Mouse (Mus musculus): ENCODE measurements around the gene Sh3kbp1.

Gene Sh3kbp1

DNA sequence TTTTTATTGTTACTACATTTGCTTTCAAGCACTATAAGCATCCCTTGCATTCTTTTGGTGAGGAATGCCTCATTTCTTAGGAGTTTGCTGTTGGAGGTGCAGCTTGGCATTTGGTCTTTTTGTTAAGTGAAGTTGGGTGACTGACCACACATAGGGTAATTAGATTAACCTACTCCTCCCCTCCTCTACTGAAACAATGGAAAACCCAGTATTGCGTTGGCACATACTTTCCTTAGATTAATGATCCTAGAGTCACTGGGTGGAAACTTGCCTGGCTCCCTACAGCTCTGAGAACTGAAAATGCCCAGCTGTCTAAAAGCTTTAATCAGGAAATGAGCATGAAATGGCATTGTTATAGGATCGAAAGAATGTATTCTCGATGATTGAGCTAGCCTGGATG lies 117.5 kb downstream of the Sh3kbp1 start:
- DNase-seq, result no peak

DNA sequence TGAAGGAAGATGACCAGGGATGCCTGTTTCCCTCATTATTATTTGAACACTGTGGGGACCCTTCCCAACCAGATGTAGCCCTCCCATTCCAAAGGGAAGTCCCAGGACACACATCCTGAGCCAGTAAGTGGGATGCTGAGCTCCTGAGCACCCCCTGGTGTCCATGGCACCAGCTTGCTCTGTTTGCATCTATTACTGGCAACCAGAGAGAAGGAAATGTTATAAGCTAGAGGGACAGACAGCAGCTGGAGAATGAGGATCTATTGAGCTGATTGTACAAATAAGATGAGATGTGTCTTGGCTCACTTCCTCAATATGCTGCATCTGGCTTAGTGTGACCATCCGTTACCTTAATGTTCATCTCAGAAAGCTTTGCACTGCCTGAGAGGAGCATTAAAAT lies 124.8 kb downstream of the Sh3kbp1 start:
- no peak for DNase-seq

DNA sequence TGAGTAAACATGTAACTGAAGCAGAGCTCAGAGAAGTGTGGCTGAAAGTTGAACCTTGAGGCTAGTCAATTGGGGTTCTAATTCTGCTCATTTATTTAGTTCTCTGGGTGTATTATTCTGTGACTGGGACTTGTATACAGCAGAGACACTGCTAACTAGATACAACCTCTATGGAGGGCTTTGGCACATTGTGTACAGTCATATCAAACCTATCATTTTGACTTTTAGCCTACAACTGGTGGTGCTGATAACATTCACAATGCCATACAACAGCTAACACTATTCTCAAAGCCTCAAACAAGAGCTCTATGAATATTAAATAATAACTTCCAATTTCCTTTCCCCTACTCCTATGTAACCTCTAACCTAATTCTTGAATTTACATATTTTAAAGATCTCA lies 129.2 kb downstream of the Sh3kbp1 start:
- no peak for DNase-seq

DNA sequence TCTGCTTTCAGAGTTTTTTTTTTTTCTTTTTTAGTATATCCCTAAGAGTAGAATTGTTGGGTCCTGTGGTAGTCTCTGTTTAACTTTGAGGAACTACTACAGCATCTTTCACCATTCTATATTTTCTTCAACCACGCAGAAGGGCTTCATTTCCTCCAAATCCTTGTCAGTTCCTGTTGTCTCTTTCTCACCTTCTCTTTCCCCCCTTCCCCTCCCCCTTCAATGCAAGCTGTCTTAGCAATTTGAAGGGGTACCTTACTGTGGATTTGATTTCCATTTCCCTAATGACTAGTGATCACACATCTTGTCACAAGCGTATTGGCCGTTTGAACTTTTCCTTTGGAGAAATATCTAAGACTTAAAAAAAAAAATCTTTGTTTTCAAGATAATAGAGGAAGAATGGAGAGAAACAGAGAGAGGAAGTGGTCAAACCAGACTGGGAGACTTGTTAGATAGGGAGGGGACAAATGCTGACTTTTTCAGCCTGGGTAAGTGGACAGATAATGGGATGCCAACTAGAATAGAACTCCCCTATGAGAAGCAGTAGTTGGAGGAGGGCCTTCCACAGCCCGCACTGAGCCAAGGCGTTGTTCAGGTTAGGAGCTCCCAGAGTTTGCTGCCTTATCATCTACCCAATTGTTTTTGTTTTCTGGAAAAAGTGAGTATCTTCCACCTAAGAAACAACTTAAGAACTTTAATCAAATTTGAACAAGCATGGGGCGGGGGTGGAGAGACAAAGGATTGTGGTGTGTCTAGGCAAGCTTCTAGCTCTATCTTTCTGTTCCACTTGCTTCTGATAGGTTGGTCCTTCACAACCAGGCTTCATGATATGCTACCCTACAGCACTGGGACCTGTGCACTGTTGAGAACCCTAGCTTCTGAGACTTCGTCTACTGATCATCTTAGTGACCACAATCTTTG lies 130.1 kb downstream of the Sh3kbp1 start:
- no peak for DNase-seq

DNA sequence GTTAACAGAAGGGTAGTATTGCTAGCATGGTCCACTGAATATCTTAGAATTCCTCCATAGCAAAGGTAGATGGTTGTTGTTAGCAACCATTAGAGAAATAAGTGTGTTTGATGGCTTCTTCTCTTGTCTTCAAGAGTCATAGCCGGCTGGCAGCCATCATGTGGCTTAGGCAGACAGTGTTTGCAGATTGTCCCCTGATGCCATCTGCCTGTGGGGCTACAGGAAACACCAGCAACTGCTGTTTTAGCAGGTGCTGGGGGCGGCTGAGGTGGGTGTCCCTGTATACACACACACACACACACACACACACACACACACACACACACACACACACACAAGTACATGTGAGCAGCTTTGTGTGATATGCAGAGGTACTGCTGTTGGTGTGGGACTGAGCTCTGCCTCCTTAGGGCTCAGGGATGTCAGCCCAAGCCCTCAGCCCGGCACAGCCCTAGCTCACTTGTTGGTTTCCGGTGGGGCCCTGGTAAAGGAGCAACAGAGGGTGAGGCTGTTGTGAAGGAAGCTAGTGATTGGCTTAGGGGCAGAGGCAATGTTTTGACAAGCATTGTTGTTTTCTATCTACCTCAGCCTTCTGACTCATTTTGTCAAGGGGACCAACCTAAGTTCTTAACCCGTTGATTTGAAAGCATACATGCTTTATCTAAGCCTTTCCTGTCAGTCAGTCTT lies 130.9 kb downstream of the Sh3kbp1 start:
- no peak for DNase-seq

DNA sequence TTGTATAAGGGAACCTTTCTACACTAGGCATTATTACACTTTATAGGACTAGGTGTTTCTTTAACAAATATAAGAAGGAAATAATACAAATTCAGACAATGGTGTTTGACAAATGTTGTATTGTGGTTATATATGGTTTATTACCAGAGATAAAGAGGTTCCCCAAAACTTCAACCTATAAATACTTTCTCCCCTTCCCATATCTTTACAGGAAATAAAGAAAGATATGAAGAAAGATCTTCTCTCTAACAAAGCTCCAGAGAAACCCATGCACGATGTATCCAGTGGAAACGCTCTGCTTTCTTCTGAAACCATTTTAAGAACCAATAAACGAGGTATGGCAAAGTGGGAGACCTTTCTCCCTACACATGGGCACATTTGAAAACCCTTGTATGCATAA lies 136.7 kb downstream of the Sh3kbp1 start:
- no peak for DNase-seq

DNA sequence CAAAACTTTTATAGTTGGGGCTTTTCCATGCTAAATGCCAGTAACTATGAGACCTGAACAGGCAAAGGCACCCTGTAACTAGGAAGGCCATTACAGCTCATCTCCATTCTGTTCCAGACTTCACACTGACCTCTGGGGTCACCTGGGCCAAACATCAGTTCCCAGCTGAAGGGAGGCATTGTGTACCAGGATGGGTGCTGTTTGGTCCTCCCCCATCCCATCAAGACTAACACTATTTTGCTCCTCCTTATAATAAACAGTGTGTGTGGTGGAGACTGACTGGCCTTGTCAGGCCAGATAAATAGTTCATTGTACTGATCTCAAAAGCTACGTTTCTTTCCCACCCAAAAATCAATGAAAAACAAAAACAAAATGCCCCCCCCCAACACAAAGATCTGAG lies 138.8 kb downstream of the Sh3kbp1 start:
- DNase-seq, result no peak

DNA sequence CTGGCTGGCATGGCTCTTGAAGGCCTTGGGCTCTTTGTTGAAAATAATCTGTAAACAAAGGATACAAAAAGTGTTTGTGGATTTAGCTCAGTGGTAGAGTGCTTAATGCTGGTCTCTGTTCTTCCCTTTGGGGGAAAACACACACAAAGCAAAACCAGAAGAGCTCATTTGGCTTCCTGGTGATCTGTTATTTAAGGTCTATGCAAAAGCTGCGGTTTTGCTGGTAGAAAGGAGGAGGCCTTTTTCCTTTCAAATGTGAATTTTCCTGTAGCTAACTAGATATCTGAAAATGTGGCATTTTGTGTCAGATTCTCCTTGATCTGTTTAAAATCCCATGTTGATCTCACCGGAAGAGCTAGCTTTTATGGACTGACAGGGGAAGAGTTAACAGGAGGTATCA lies 141.9 kb downstream of the Sh3kbp1 start:
- no peak for DNase-seq

DNA sequence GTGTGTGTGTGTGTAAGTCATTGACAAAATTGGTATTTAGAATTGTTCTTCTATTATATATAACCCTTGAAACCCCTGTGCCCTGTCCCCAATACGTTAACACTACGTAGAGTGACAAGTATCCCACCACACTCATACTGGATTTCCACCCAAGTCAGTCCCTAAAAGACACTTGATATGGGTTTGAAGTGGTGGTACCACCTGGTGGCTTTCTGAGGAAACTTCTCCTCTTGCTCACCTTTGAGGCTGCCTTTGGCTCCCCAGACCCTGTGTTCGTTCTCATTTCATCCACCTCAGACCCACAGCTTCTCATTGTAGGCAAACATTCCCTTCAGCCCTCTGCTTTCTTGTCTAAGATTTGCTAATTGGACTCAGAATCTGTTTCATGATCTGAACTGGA lies 142.7 kb downstream of the Sh3kbp1 start:
- no peak for DNase-seq

DNA sequence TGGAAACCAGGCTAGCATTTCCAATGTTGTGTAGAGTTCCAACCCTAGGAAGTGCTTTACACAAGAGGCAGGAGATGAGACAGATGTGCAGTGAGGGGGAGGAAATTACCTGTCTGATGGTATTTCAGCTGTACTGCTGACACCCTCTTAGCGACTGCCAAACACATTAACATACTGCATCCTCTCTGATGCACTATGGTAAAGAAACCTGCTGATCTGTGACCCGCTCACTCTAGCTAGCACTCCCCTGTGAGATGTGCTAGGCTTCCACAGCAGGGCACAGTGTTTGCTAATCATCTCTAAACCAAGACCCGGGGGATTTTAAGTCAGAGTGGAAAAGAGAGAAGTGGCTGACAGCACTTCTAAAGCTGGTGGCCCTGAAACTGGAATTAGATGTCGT lies 145.1 kb downstream of the Sh3kbp1 start:
- no peak for DNase-seq

DNA sequence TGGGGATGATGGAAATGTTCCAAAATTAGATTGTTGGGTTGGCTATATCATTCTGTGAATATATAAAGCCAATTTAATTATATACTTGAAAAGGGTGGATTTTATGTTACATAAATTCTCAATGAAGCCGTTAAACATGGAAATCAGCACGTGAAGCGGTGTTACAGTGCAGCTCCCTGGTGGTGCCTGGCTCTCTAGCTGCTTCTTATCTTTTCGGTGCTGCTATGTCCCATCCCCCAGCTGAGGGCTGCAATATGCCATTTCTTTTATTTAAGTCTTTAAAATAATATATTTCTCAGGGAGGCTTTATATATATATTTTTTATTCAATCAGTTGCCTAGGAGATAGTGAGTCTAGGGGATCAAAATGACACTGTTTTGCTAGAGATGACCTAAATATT lies 148.0 kb downstream of the Sh3kbp1 start:
- DNase-seq, result no peak

DNA sequence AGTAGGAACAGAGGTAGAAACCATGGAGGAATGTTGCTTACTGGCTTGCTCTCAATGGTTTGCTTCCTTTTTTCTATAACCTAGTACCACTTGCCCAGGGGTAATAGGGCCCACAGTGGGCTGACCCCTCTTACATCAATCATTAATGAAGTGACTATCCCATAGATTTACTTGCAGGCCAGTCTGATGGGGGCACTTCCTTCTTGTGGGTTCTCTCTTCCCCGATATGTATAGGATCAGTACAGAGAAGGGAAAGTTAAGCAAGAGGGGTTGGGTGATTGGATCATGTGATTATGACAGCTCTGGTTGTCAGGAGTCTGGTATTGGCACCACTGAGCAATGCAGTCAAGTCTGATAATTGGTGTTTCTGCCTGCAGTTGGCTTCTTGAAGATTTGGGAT lies 151.7 kb downstream of the Sh3kbp1 start:
- no peak for DNase-seq

DNA sequence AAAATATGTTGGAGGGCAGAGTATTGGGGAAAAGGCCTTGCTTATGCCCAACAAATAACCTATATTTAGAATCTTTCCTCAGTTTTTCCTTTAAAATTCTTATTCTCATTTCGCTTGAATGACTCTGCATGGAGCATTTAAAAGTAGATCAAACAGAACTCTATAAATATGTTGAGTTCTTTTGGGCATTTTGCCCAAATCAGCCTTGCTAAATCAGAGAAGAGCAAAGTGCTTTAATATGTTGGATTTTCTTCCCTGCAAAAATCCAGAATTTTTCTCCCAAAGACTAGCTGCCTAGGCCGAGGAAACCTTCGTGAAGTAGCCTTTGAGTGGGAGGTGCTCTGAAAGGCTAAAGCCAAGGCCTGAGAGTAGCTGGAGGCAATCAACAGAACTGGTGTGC lies 163.4 kb downstream of the Sh3kbp1 start:
- no peak for DNase-seq

DNA sequence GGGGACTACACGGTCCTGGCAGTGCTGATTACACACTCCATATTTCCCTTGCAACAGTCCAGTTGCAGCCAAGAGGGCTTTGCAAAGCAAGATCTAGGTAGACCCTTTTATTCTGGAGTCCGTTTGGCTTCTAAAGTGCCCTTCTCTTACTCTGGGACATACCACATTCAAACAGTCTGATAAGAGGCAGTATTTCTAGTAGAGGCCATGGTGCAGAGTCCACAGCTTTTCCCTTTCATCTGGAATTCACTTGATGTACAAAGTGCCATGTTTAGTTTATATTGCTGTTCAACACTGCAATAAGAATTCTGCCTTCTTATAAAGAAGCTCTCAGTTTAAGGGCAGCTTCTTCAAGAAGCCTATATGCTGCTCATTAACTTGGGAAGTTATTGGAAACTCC lies 168.5 kb downstream of the Sh3kbp1 start:
- no peak for DNase-seq

DNA sequence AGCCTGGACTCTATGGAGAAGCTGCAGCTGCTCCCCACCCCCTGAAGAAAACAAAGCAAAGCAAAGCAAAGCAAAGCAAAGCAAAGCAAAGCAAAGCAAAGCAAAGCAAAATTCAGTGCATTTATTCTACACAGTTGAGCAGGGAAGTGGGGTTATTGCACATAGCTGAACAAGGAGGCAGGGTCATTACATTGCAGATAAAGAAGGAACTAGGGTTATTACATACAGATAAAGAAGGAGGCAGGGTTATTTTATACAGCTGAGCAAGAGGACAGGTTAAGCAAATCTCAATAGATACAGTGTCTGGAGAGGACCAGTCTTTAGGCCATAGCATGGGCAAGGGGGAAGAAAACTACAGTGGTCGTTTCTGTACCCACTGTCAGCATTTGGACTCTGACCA lies 177.3 kb downstream of the Sh3kbp1 start:
- DNase-seq, result no peak

DNA sequence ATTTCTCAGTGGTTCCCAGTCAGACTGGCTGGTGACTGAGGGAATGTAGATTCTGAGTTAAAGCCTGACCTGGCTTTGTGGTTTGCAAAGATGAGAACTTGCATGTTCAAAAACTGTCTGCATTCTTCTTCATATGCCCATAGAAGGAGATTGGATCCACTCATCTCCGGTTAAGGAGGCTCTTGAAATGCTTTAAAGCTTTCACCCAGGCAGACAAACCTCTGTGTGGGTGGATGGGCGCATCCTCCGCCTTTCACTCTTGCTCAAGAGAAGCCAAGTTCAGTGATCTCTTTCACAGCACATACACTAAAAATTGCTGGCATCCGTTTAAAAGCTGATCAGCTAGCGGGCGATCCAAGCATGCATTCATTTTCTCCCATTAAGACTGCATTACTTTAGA lies 182.4 kb downstream of the Sh3kbp1 start:
- no peak for DNase-seq

DNA sequence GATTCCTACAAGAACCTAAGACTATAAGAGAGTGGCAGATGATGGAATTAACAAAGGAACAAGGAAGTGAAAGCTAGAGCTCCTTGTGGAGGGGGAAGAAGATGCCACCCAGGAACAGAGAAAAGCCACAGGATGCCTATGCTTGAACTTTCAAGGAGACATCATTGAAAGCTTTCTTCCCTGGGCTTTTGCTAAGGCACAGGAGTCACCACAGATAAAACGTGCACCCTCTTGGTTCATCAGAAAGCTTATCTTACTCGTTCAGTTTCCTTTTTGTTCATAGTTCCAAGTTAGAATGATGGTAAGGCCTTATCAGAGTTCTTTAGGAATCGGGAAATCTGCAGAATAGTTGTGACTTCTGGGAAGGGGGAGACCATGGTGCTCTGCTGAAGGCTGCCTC lies 183.4 kb downstream of the Sh3kbp1 start:
- no peak for DNase-seq

DNA sequence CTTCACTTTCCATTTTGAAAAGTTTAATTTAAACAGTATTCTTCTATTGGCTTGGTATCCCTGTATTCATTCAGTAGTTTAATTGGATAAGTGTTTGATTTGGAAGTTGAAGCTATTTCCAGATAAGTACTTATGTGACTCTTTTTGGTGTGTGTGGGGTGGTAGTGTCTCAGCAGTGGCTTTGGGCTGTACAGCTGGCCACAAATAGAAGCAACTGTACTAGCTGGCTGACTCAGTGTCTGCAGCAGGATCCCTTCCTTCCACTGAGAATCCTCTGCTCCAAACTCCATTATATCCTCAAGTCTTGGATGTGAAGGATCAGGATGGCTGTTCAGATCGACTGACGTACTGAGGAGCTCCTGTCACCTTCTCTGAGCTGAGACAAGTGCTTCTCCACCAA lies 190.4 kb downstream of the Sh3kbp1 start:
- no peak for DNase-seq

DNA sequence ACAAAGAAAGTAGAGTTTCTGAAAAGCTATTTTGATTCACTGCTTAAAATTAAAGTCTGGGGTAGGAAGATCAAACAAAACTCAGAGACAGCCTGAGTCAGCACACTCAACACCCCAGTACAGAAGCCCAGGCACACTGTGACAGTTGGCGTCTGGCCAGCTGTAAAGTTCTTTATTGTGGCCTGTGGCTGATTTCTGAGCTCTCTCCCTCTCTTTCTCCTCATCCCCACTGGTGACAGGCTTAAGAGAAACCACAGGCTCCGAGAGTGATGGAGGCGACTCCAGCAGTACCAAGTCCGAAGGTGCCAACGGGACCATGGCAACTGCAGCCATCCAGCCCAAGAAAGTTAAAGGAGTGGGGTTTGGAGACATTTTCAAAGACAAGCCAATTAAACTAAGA lies 201.1 kb downstream of the Sh3kbp1 start:
- DNase-seq, result no peak

DNA sequence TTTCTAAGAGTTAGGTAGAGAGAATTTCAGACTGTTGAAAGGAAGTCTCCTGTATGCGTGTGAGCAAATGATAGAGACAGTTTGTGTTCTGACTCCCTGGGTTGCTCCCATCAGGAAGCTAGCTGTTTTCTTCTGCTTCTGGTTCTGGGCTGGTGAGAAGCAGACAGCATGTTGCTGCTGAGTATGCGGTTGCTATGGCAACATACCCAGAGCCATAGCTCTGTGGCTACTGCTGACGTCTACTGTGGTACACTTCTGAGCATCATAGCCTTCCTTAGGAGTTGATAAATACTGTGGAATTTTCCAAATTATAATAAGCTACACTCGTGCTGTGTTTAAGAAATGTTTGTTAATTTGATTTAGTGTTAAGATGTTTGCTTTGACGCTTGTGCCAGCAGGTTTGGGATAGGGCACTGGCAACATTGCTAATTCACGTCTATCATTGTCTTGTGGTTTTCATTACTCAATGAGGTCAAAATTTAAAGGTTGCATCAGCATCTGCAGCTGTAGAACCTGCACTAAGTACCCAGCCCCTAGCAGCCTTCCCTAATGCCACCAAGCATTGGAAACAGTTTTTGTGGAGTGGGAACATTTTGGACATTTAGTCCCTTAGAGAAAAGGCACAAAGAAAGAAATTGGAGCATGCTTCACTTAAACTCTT lies 202.2 kb downstream of the Sh3kbp1 start:
- no peak for DNase-seq

DNA sequence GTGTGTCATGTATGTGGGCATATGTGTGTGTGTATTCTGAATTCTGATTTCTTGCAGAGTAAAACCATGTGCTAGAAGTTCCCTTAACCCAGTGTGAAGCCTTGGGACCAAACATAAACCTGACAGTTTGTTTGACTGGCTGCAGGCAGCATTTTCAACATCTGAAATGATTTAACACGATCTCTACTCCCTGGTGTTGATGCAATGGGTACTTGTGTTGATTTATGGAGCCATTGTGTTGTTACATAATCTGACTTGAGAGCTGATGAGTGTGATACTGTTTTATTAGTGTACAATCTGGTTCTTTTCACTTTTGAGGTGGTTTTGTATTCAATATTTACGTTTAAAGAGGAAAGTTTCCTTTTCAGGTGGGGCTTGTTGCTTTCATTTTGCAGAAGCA lies 204.1 kb downstream of the Sh3kbp1 start:
- DNase-seq, result no peak

DNA sequence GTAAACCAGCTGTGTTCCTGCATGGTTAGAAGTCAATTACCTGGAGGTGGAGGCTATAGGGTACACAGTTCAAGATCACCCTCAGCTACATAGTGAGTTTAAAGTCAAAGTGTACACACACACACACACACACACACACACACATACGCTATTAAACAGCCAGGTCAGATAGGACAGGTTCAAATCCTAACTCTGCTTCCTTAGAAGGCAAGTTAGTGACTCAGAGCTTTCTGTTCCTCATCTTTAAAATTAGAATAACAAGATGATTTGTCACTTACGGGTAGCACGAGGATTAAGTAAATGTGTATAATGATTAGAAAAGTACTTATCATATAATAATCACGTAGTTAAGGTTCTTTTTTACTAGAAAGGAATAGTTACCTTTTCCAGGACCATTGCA lies 208.2 kb downstream of the Sh3kbp1 start:
- DNase-seq, result no peak

DNA sequence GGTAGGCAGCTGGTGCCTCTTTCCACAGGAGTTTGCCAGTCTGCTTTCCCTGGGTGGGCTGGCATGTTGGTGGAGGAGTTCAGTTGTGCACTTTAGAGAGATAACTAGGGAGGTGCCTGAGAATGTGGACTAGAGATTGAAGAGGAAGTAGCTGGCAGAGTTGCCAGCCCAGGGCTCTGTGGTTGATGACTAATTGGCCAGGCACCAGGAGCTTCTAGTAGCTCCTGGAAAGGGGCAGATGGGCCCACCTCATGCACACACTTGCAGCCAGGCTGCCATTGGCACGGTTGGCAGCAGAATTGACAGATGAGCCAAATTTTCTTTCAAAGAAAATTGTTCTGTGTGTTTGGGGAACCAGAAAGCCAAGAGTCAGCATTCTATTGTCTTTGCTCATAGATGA lies 210.3 kb downstream of the Sh3kbp1 start:
- DNase-seq, result peak; percentile 70

DNA sequence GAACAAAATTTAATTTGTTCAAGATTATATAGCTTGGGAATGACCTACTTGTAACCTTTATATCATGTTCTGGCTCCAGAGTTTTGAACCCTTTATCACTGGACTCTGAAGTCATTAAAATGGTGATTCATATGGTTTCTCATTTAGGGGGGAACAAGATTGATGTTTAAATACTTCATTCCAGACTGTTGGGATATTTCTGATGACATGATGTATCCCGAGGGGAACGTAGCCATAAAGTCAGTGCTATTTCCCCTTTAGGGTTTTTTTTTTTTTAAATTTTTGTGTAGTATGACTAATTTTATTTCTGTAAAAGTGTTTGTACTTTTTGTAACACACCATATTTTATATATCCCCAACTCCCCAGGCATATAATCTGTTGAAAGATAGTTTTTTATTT lies 212.7 kb downstream of the Sh3kbp1 start:
- no peak for DNase-seq

Data from cerebellum, adult 9-11 months (tissue).